Mouse (Mus musculus) G1E (cell line): ENCODE data around the gene Cideb. TPM values are rescaled to one million over a fixed set of nuclear protein-coding genes. Genes with fewer than 3 reads are reported as not detected.

Source experiments
- ATAC-seq: 2 replicates; pipeline ENCODE4 v1.8.0; 2016; ENCODE audit warnings: mild to moderate bottlenecking; ENCODE audit not compliant: insufficient number of reproducible peaks, poor library complexity, low FRiP score, severe bottlenecking; ENCODE audit errors: extremely low read depth
- DNase-seq: peaks from one replicate; pipeline ENCODE4 v3.0.0; 2012; ENCODE audit warnings: low spot score
- H3K27me3 ChIP-seq: 2 replicates; pipeline ENCODE4 v1.6.1; 2012; ENCODE audit warnings: mild to moderate bottlenecking, low read length, inconsistent platforms; ENCODE audit not compliant: insufficient read depth
- H3K36me3 ChIP-seq: replicated peaks from 2 replicates; pipeline ENCODE3; 2012; ENCODE audit warnings: mild to moderate bottlenecking, inconsistent platforms
- H3K4me1 ChIP-seq: 2 replicates; pipeline ENCODE4 v1.6.1; 2012; ENCODE audit warnings: low read depth, low read length, inconsistent platforms, mixed read lengths; ENCODE audit not compliant: insufficient read depth
- H3K4me3 ChIP-seq: 2 replicates; pipeline ENCODE4 v1.5.1; 2012; ENCODE audit warnings: low read depth, mild to moderate bottlenecking, inconsistent platforms, low read length, moderate library complexity, mixed read lengths
- H3K9me3 ChIP-seq: replicated peaks from 2 replicates; pipeline ENCODE4 v1.6.1; 2012; ENCODE audit warnings: inconsistent platforms
- CTCF ChIP-seq: IDR thresholded peaks from 2 replicates; pipeline ENCODE4 v1.5.1; 2012; ENCODE audit warnings: low read depth, low read length, inconsistent platforms, mixed read lengths
- GATA1 ChIP-seq: IDR thresholded peaks from 2 replicates; pipeline ENCODE4 v1.6.1; 2012; ENCODE audit warnings: borderline replicate concordance, low read length, inconsistent platforms, mixed read lengths
- GATA2 ChIP-seq: IDR thresholded peaks from 2 replicates; pipeline ENCODE4 v1.6.1; 2012; ENCODE audit warnings: low read depth, low read length, inconsistent platforms, borderline replicate concordance
- POLR2AphosphoS5 ChIP-seq: IDR thresholded peaks from 2 replicates; pipeline ENCODE4 v1.6.1; 2012; ENCODE audit warnings: low read depth, low read length, inconsistent platforms; ENCODE audit not compliant: insufficient replicate concordance
- TAL1 ChIP-seq: conservative IDR thresholded peaks from 2 replicates; pipeline ENCODE4 v1.6.1; 2012; ENCODE audit warnings: low read depth, low read length, inconsistent platforms, mixed read lengths
- polyA plus RNA-seq: library from polyadenylated mRNA; stranded (reverse); fragments of >175 nt; gene quantifications from 2 replicates; pipeline ENCODE4 v1.2.3, GENCODE M21; 2012
- total RNA-seq, 2 experiments: library from RNA; stranded (forward) in 1 of 2; stranded (reverse) in 1 of 2; fragments of 200-1000 nt in 1 of 2; fragments of >200 nt in 1 of 2; fragmentation: Nextera tagmentation in 1 of 2; gene quantifications; 2 replicates each; pipeline ENCODE4 v1.2.3; 2014 to 2017

Gene Cideb
- total and polyA plus RNA-seq, 3 experiments, result 0.38 TPM; not detected in 2

- DNase-seq, result no peak
- no peak for TF ChIP-seq POLR2AphosphoS5
- no peak for TF ChIP-seq CTCF
- TF ChIP-seq GATA2, result no peak
- TF ChIP-seq TAL1, result no peak
- TF ChIP-seq GATA1, result no peak
- H3K27me3 ChIP-seq, result peaks cover 20% of the 10 kb centered on the region
- no peak overlapping the region for H3K4me3 ChIP-seq
- no peaks in the 10 kb centered on the region for H3K9me3 ChIP-seq
- peaks cover 16% of the 10 kb centered on the region for H3K4me1 ChIP-seq
- ATAC-seq, result no peak
- H3K36me3 ChIP-seq, result peaks cover 30% of the 10 kb centered on the region
These were observed 22.5 kb downstream of the Cideb start for GRCm38 (mm10) chr14:55735758-55736157.

GRCm38 (mm10) chr14:55735334-55735733 lies 22.9 kb downstream of the Cideb start:
- Histone ChIP-seq H3K9me3 (no peaks in the 10 kb centered on the region), H3K4me1 (peaks cover 20% of the 10 kb centered on the region), H3K27me3 (peaks cover 20% of the 10 kb centered on the region), H3K4me3 (no peak overlapping the region), H3K36me3 (peaks cover 26% of the 10 kb centered on the region)
- DNase-seq (no peak), ATAC-seq (no peak)
- TF ChIP-seq GATA2, result no peak
- TF ChIP-seq GATA1, result no peak
- no peak for TF ChIP-seq CTCF
- no peak for TF ChIP-seq POLR2AphosphoS5
- TF ChIP-seq TAL1, result no peak

GRCm38 (mm10) chr14:55734869-55735268 lies 23.4 kb downstream of the Cideb start:
- Histone ChIP-seq H3K27me3 (peaks cover 23% of the 10 kb centered on the region), H3K36me3 (peaks cover 21% of the 10 kb centered on the region), H3K9me3 (no peaks in the 10 kb centered on the region), H3K4me3 (no peak overlapping the region), H3K4me1 (peaks cover 24% of the 10 kb centered on the region)
- TF ChIP-seq CTCF (no peak), TAL1 (no peak), GATA2 (no peak), POLR2AphosphoS5 (no peak), GATA1 (no peak)
- ATAC-seq (no peak), DNase-seq (no peak)

- Histone ChIP-seq H3K4me3 (no peak overlapping the region), H3K4me1 (peaks cover 33% of the 10 kb centered on the region), H3K36me3 (peaks cover 11% of the 10 kb centered on the region), H3K9me3 (no peaks in the 10 kb centered on the region), H3K27me3 (peaks cover 28% of the 10 kb centered on the region)
- TF ChIP-seq GATA1 (no peak), TAL1 (no peak)
- no peak for ATAC-seq
- no peak for DNase-seq
These were observed 24.4 kb downstream of the Cideb start for GRCm38 (mm10) chr14:55733889-55734288.

- Histone ChIP-seq H3K36me3 (no peaks in the 10 kb centered on the region), H3K27me3 (peaks cover 37% of the 10 kb centered on the region), H3K4me1 (peaks cover 43% of the 10 kb centered on the region), H3K4me3 (no peak overlapping the region), H3K9me3 (no peaks in the 10 kb centered on the region)
- ATAC-seq (peak; percentile 63), DNase-seq (no peak)
- TF ChIP-seq CTCF, result no peak
- TF ChIP-seq GATA2, result no peak
- TF ChIP-seq TAL1, result no peak
- no peak for TF ChIP-seq POLR2AphosphoS5
- no peak for TF ChIP-seq GATA1
These were observed 27.7 kb downstream of the Cideb start for GRCm38 (mm10) chr14:55730531-55731032.

GRCm38 (mm10) chr14:55730116-55730515 lies 28.1 kb downstream of the Cideb start:
- Histone ChIP-seq H3K4me3 (no peak overlapping the region), H3K4me1 (peaks cover 47% of the 10 kb centered on the region), H3K9me3 (no peaks in the 10 kb centered on the region), H3K27me3 (peaks cover 37% of the 10 kb centered on the region), H3K36me3 (no peaks in the 10 kb centered on the region)
- DNase-seq (no peak), ATAC-seq (no peak)
- TF ChIP-seq GATA1, result no peak
- no peak for TF ChIP-seq POLR2AphosphoS5
- no peak for TF ChIP-seq CTCF
- no peak for TF ChIP-seq TAL1
- no peak for TF ChIP-seq GATA2
